Mouse (Mus musculus) bone marrow macrophage, adult 2 months (primary cell): ENCODE data around the gene Vav2.

Experiments used
- CTCF ChIP-seq: IDR thresholded peaks from 2 replicates; pipeline ENCODE4 v1.5.1; 2012; ENCODE audit warnings: low read depth, mild to moderate bottlenecking, low read length, moderate library complexity
- POLR2A ChIP-seq: IDR thresholded peaks from 2 replicates; pipeline ENCODE4 v1.6.1; 2012; ENCODE audit warnings: mild to moderate bottlenecking, low read depth, low read length, borderline replicate concordance

- TF ChIP-seq CTCF (no peak), POLR2A (no peak)
Observed at GRCm38 (mm10) chr2:27410518-27411140, 16.2 kb downstream of the Vav2 start.
